Mouse (Mus musculus): ENCODE measurements at regions not wholly inside any gene's neighbourhood (a gene's known extent, or its start where the extent isn't known, plus 50 kb on each side); places are given as distances from the start of the nearest gene placed in this dataset.

GRCm38 (mm10) chr16:9211485-9211884 is 381.6 kb downstream of the 1810013L24Rik start:
- Histone ChIP-seq H3K79me2 (replicated peaks; ENCODE audit: control insufficient read depth, extremely low read depth, insufficient read depth, poor library complexity, severe bottlenecking) (no peaks in the 10 kb centered on the region), H3K36me3 (replicated peaks in 1 of 2; ENCODE audit: control insufficient read depth in 1 of 2, insufficient read depth in 1 of 2, low read length in 1 of 2) (no peaks in the 10 kb centered on the region), H3K4me1 (ENCODE audit: control insufficient read depth in 1 of 2, insufficient read depth in 2 of 2) (no peaks in the 10 kb centered on the region), H3K4me3 (replicated peaks in 1 of 3; ENCODE audit: low read depth in 2 of 3, low read length in 2 of 3, poor library complexity in 1 of 3) (no peak overlapping the region), H3K27me3 (replicated peaks) (no peaks in the 10 kb centered on the region), H3K9ac (ENCODE audit: insufficient read depth, low read depth) (no peak overlapping the region), H3K27ac (ENCODE audit: insufficient read depth, low read depth) (no peak overlapping the region), H3K4me2 (ENCODE audit: insufficient read depth, low read depth, poor library complexity, severe bottlenecking) (no peak overlapping the region), H3K9me3 (replicated peaks; ENCODE audit: low read length) (peaks cover 6% of the 10 kb centered on the region)
- DNase-seq (ENCODE audit: extremely low read depth): no peak
- TF ChIP-seq ZC3H11A (IDR thresholded peaks at IDR 0.05; ENCODE audit: low read depth, low read length): no peak
- TF ChIP-seq NRF1 (IDR thresholded peaks at IDR 0.05; ENCODE audit: low read depth, low read length): no peak
- no peak for TF ChIP-seq PAX5 (IDR thresholded peaks at IDR 0.05; ENCODE audit: low read length)
- TF ChIP-seq BHLHE40 (IDR thresholded peaks at IDR 0.05; ENCODE audit: low read depth, low read length): no peak
- no peak for TF ChIP-seq USF2 (conservative IDR thresholded peaks at IDR 0.05; ENCODE audit: low read depth, low read length)
- TF ChIP-seq RAD21 (IDR thresholded peaks at IDR 0.05; ENCODE audit: low read depth, low read length): no peak
- no peak for TF ChIP-seq MAX (IDR thresholded peaks at IDR 0.05; ENCODE audit: low read length)
- no peak for TF ChIP-seq EP300 (IDR thresholded peaks at IDR 0.05; ENCODE audit: low read length)
- TF ChIP-seq CTCF (conservative IDR thresholded peaks at IDR 0.05 in 1 of 2, IDR thresholded peaks at IDR 0.05 in 1 of 2; ENCODE audit: low read depth in 2 of 2, low read length in 2 of 2): no peak
- no peak for TF ChIP-seq POLR2A (IDR thresholded peaks at IDR 0.05; ENCODE audit: low read depth, low read length)
- TF ChIP-seq UBTF (IDR thresholded peaks at IDR 0.05; ENCODE audit: low read depth, low read length): no peak
- no peak for TF ChIP-seq RCOR1 (conservative IDR thresholded peaks at IDR 0.05; ENCODE audit: low read depth, low read length)
- no peak for TF ChIP-seq SMC3 (IDR thresholded peaks at IDR 0.05; ENCODE audit: low read depth, low read length)
- TF ChIP-seq KAT2A (IDR thresholded peaks at IDR 0.05; ENCODE audit: insufficient replicate concordance, low read length): no peak
- dilution Hi-C loops (cut with MboI; ENCODE audit: extremely low pct_ligation_motif_present, extremely low pct_unique_long_range_greater_than_20kb, low sequenced_read_pairs) (no loop called here), in situ Hi-C loops (cut with MboI; ENCODE audit: low pct_ligation_motif_present, low pct_unique_long_range_greater_than_20kb, low sequenced_read_pairs) (no loop called here)

DNA sequence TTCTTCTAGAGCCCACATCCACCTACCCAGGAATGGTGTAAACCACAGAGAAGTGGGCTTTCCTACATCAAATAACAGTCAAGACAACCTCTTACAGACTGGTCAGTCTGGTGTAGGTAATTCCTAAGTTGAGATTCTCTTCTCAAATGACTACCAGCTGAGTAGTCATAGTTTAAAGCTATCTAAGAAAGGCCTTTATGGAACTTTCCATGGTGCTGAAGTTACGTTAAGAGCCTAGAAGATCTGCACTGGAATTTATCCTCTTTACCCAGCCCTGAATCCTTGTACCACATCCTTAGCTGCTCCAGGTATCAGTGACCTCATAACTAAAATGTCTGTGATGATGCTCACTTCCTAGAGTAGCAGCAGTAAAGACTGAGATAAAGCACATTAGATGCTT is 385.2 kb downstream of the 1810013L24Rik start:
- H3K27me3 ChIP-seq (replicated peaks): peaks cover 2% of the 10 kb centered on the region
- DNase-seq (ENCODE audit: extremely low read depth): peak; percentile 11
- no peaks in the 10 kb centered on the region for H3K36me3 ChIP-seq (replicated peaks in 1 of 2; ENCODE audit: control insufficient read depth in 1 of 2, insufficient read depth in 1 of 2, low read length in 1 of 2)
- H3K9me3 ChIP-seq (replicated peaks; ENCODE audit: low read length): no peaks in the 10 kb centered on the region
- in situ Hi-C loops (cut with MboI; ENCODE audit: low pct_ligation_motif_present, low pct_unique_long_range_greater_than_20kb, low sequenced_read_pairs) (no loop called here), dilution Hi-C loops (cut with MboI; ENCODE audit: extremely low pct_ligation_motif_present, extremely low pct_unique_long_range_greater_than_20kb, low sequenced_read_pairs) (no loop called here)
- no peak overlapping the region for H3K4me2 ChIP-seq (ENCODE audit: insufficient read depth, low read depth, poor library complexity, severe bottlenecking)
- no peak overlapping the region for H3K27ac ChIP-seq (ENCODE audit: insufficient read depth, low read depth)
- H3K79me2 ChIP-seq (replicated peaks; ENCODE audit: control insufficient read depth, extremely low read depth, insufficient read depth, poor library complexity, severe bottlenecking): no peaks in the 10 kb centered on the region
- H3K4me3 ChIP-seq (replicated peaks in 1 of 3; ENCODE audit: low read depth in 2 of 3, low read length in 2 of 3, poor library complexity in 1 of 3): no peak overlapping the region
- no peaks in the 10 kb centered on the region for H3K4me1 ChIP-seq (ENCODE audit: control insufficient read depth in 1 of 2, insufficient read depth in 2 of 2)
- no peak overlapping the region for H3K9ac ChIP-seq (ENCODE audit: insufficient read depth, low read depth)
- TF ChIP-seq CHD2 (IDR thresholded peaks at IDR 0.05; ENCODE audit: low read length) (no peak), ZMIZ1 (IDR thresholded peaks at IDR 0.05; ENCODE audit: low read depth, low read length) (no peak), PAX5 (IDR thresholded peaks at IDR 0.05; ENCODE audit: low read length) (no peak), SIN3A (IDR thresholded peaks at IDR 0.05; ENCODE audit: low read length) (no peak), E2F4 (IDR thresholded peaks at IDR 0.05; ENCODE audit: insufficient replicate concordance, low read depth, low read length) (no peak), BHLHE40 (IDR thresholded peaks at IDR 0.05; ENCODE audit: low read depth, low read length) (no peak), KAT2A (IDR thresholded peaks at IDR 0.05; ENCODE audit: insufficient replicate concordance, low read length) (no peak), RCOR1 (conservative IDR thresholded peaks at IDR 0.05; ENCODE audit: low read depth, low read length) (no peak), GABPA (IDR thresholded peaks at IDR 0.05; ENCODE audit: insufficient replicate concordance, low read depth, low read length) (no peak), MAZ (IDR thresholded peaks at IDR 0.05; ENCODE audit: low read depth, low read length) (no peak), MEF2A (IDR thresholded peaks at IDR 0.05; ENCODE audit: borderline replicate concordance, low read depth, low read length) (no peak), JUND (conservative IDR thresholded peaks at IDR 0.05; ENCODE audit: low read depth, low read length) (no peak), MYC (IDR thresholded peaks at IDR 0.05; ENCODE audit: low read depth, low read length) (no peak), ELF1 (IDR thresholded peaks at IDR 0.05; ENCODE audit: low read depth, low read length) (no peak), ZKSCAN1 (IDR thresholded peaks at IDR 0.05; ENCODE audit: borderline replicate concordance, low read depth, low read length) (no peak), IRF4 (IDR thresholded peaks at IDR 0.05; ENCODE audit: low read depth, low read length) (no peak), HCFC1 (IDR thresholded peaks at IDR 0.05; ENCODE audit: low read depth, low read length) (no peak)

Measured in CH12.LX (cell line).